Mouse (Mus musculus) small intestine, adult 2 months (tissue): ENCODE results near the gene Focad. TPM values are rescaled to one million over a fixed set of nuclear protein-coding genes. Genes with fewer than 3 reads are reported as not detected.

Experiments used
- H3K27ac ChIP-seq: fragments of 200-500 bp; 2 replicates; pipeline ENCODE4 v1.5.1; 2012; ENCODE audit warnings: low read depth, low read length, control low read depth, inconsistent platforms; ENCODE audit not compliant: insufficient read depth
- H3K27me3 ChIP-seq: fragments of 200-500 bp; 2 replicates; pipeline ENCODE4 v1.6.1; 2012; ENCODE audit warnings: mild to moderate bottlenecking, moderate library complexity, low read length, inconsistent platforms; ENCODE audit not compliant: control insufficient read depth, insufficient read depth
- H3K36me3 ChIP-seq: fragments of 200-500 bp; 2 replicates; pipeline ENCODE4 v1.6.1; 2012; ENCODE audit warnings: mild to moderate bottlenecking, low read length, control low read depth, inconsistent platforms; ENCODE audit not compliant: control insufficient read depth, insufficient read depth
- H3K4me1 ChIP-seq: fragments of 200-500 bp; 2 replicates; pipeline ENCODE4 v1.6.1; 2012; ENCODE audit warnings: low read length, inconsistent platforms, mixed read lengths; ENCODE audit not compliant: control insufficient read depth, insufficient read depth, insufficient read length
- H3K4me3 ChIP-seq: fragments of 200-500 bp; 2 replicates; pipeline ENCODE4 v1.5.1; 2012; ENCODE audit warnings: low read depth, mild to moderate bottlenecking, control low read depth, inconsistent platforms, low read length, moderate library complexity
- CTCF ChIP-seq: fragments of 200-500 bp; IDR thresholded peaks from 2 replicates; pipeline ENCODE4 v1.5.1; 2012; ENCODE audit warnings: low read depth, mild to moderate bottlenecking, control low read depth, inconsistent platforms, low read length, moderate library complexity, mixed read lengths; ENCODE audit not compliant: insufficient replicate concordance, insufficient read length; ENCODE audit errors: extremely low read depth
- POLR2A ChIP-seq: fragments of 200-500 bp; IDR thresholded peaks from 2 replicates; pipeline ENCODE4 v1.6.1; 2012; ENCODE audit warnings: low read depth, mild to moderate bottlenecking, control low read depth, inconsistent platforms, low read length, moderate library complexity
- WGBS: fragments of 180-500 bp; shearing (Covaris S2); methylation state at CpG from one replicate; pipeline ENCODE4 v1.1.7; 2018; 5-methylcytosine and 5-hydroxymethylcytosine counted together
- polyA plus RNA-seq: library from polyadenylated mRNA; depleted of rRNA; stranded (reverse); fragments of >200 nt; gene quantifications from 2 replicates; pipeline ENCODE4 v1.2.3, GENCODE M21; 2012

The Focad gene
- polyA plus RNA-seq, 1 experiment, result 2.2 TPM

DNA sequence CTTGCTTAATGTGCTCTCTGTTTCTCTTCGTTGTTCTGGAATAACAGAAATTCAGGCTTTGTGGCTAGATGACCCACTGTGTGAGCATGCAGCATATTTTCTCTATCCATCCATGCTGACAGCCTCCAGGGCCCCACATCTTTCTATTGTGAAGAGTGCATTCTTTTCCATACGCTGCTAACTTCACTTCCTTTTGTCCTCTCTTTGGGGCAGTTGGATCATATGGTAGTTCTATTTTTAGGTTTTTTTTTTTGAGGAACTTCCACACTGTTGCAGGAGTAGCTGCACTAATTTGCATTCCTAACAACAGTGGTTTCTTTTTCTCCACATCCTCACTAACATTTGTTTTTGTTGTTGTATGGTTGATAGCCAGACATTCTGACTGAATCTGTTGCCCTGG lies 320.6 kb downstream of the Focad start:
- Histone ChIP-seq H3K27me3 (no peaks in the 10 kb centered on the region), H3K36me3 (no peaks in the 10 kb centered on the region), H3K4me1 (no peaks in the 10 kb centered on the region), H3K4me3 (no peak overlapping the region), H3K27ac (no peak overlapping the region)
- TF ChIP-seq CTCF (no peak), POLR2A (no peak)
- WGBS, result 64% methylated on average over 2 of the region's 2 CpGs

DNA sequence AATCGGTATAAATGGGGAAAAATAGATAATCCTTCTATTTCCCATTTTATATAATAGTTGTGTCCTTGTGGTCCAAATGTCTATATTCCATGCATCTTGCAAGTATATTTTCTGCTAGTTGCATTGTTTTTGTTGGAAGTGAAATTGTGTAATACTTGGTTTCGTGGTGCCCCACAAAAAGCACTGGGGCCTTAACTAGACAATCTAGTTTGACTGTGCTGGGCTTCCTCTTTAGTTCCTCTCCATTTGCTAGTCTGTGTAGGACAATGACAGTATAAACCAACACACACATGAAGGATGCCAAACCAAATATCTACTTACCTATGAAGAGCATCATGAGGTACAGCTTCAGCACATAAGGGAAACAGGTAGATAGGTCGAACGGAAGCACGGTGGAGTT lies 324.9 kb downstream of the Focad start:
- no peak overlapping the region for H3K27ac ChIP-seq
- H3K36me3 ChIP-seq, result no peaks in the 10 kb centered on the region
- H3K4me3 ChIP-seq, result no peak overlapping the region
- WGBS, result 93% methylated on average over 5 of the region's 5 CpGs
- no peaks in the 10 kb centered on the region for H3K4me1 ChIP-seq
- no peaks in the 10 kb centered on the region for H3K27me3 ChIP-seq
- TF ChIP-seq CTCF, result no peak
- TF ChIP-seq POLR2A, result no peak

GRCm38 (mm10) chr4:88424563-88424962 lies 330.1 kb downstream of the Focad start:
- no peak overlapping the region for H3K27ac ChIP-seq
- no peaks in the 10 kb centered on the region for H3K4me1 ChIP-seq
- H3K36me3 ChIP-seq, result no peaks in the 10 kb centered on the region
- no peaks in the 10 kb centered on the region for H3K27me3 ChIP-seq
- TF ChIP-seq CTCF (no peak), POLR2A (no peak)
- no peak overlapping the region for H3K4me3 ChIP-seq

- Histone ChIP-seq H3K27me3 (no peaks in the 10 kb centered on the region), H3K27ac (no peak overlapping the region), H3K4me3 (no peak overlapping the region), H3K36me3 (no peaks in the 10 kb centered on the region), H3K4me1 (no peaks in the 10 kb centered on the region)
- TF ChIP-seq CTCF (no peak), POLR2A (no peak)
- WGBS, result 93% methylated on average over 2 of the region's 2 CpGs
These were observed 333.3 kb downstream of the Focad start for GRCm38 (mm10) chr4:88427630-88428239.

DNA sequence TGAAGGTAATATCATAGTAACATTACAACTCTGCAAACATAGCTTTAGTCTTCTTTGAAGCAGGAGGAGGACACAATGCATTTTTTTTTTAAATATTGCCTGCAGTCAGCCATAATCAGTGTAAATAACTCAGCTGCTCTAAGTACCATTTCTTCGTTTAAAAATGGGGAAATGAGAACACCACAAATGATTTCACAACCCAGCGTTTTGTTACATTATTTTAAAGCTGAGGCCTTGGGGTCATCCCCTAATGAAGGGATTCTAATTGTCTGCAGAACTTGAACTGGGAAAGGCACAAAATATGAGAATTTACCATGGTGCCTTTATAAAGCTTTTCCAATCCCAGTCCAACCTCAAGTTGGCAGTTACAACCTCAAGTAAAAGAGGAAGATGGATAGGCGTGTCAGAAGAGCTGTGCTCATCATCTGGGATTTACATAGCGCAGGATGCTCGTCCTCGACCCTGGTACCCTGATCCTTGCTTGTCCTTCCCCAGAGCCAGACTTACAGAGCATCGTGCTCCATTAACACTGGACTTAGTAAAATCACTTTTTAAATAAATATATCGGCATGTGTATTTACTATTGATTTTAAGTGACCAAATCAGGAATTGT lies 338.1 kb downstream of the Focad start:
- Histone ChIP-seq H3K4me3 (no peak overlapping the region), H3K27ac (no peak overlapping the region), H3K4me1 (no peaks in the 10 kb centered on the region), H3K27me3 (no peaks in the 10 kb centered on the region), H3K36me3 (no peaks in the 10 kb centered on the region)
- TF ChIP-seq CTCF (no peak), POLR2A (no peak)
- whole genome bisulfite sequencing, result 77% methylated on average over 8 of the region's 8 CpGs

DNA sequence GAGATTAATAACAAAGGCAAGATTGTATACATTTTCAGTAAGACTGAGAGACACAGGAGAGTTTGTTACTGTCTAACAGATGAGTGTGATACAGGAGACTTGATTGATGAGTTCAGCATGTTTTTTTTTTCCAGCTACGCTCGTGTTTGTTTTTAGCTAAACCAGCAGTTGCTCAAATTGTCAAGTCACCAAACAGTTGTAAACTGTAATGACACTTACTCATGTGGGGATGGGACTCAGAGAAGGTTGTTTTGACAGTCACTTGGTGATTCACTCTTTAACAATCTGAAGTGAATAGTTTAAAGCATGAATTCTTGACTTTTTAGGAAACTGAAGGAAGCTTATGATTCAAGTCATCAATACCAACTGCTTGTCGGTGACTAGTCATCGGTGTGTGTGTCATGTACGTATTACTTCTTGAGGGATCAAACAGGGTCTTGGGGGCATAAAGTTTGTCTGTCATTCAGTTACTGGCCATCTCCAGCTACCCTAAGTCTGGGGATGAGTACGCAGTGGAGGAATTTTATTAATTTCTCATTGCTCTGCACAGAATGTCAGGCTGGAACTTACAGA lies 342.2 kb downstream of the Focad start:
- Histone ChIP-seq H3K27me3 (no peaks in the 10 kb centered on the region), H3K27ac (no peak overlapping the region), H3K36me3 (no peaks in the 10 kb centered on the region), H3K4me3 (no peak overlapping the region), H3K4me1 (peaks cover 6% of the 10 kb centered on the region; the same call in 1 of the 2 replicates)
- TF ChIP-seq POLR2A (no peak), CTCF (no peak)
- WGBS, result 72% methylated on average over 6 of the region's 6 CpGs

GRCm38 (mm10) chr4:88437166-88437565 lies 342.7 kb downstream of the Focad start:
- no peak for TF ChIP-seq POLR2A
- no peak for TF ChIP-seq CTCF
- Histone ChIP-seq H3K4me3 (no peak overlapping the region), H3K36me3 (no peaks in the 10 kb centered on the region), H3K27me3 (no peaks in the 10 kb centered on the region), H3K27ac (no peak overlapping the region), H3K4me1 (peaks cover 6% of the 10 kb centered on the region; the same call in 1 of the 2 replicates)
- 71% methylated on average over 3 of the region's 3 CpGs for WGBS
